Mouse (Mus musculus): Measurements from ENCODE around the gene Col6a6. TPM values are rescaled to one million over a fixed set of nuclear protein-coding genes. Genes with fewer than 3 reads are reported as not detected.

Col6a6 gene
- polyA plus RNA-seq, 1 experiment, result 0.13 TPM

DNA sequence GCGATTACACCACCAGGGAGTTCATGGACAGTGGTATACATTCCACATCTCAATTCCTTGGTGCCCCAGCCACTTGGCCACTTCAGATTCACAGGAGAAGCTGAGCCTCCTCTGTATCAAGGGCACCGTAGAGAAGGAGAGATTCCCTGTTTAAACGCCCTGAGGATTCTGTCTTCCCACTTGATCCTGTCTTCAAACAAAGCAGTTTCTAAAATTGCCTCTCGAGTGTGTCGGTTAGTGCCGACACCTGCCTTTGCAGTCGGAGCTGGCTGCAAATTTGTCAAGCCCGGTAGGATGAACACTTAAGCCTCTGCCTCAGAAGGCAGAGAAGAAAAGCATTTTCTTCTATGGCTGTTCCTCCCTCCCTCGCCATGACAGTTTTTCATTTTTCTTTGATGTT lies 134.9 kb downstream of the Col6a6 start:
- no peak for TF ChIP-seq CTCF (IDR thresholded peaks at IDR 0.05; ENCODE audit: extremely low read depth, insufficient read depth, insufficient read length, insufficient replicate concordance)
- TF ChIP-seq POLR2A (IDR thresholded peaks at IDR 0.05; ENCODE audit: low read depth, low read length), result no peak
- Histone ChIP-seq H3K36me3 (ENCODE audit: control insufficient read depth, insufficient read depth, low read length) (0 out of 2 replicates have a peak, but pooled peaks cover 1% of the 10 kb centered on the region), H3K4me1 (ENCODE audit: control insufficient read depth, insufficient read depth, insufficient read length) (no peaks in the 10 kb centered on the region; the same call in 1 of the 2 replicates), H3K4me3 (ENCODE audit: extremely low read depth, insufficient read depth, insufficient read length) (no peak overlapping the region), H3K27ac (ENCODE audit: insufficient read depth, low read length) (no peak overlapping the region), H3K27me3 (ENCODE audit: control insufficient read depth, insufficient read depth, low read length) (no peaks in the 10 kb centered on the region)
- DNase-seq (ENCODE audit: low read depth in 1 of 2, low spot score in 2 of 2), result no peak
- WGBS, result 93% methylated on average over 9 of the region's 9 CpGs

GRCm38 (mm10) chr9:105692472-105692871 lies 135.5 kb downstream of the Col6a6 start:
- H3K4me3 ChIP-seq (ENCODE audit: extremely low read depth, insufficient read depth, insufficient read length), result no peak overlapping the region
- TF ChIP-seq POLR2A (IDR thresholded peaks at IDR 0.05; ENCODE audit: low read depth, low read length) (no peak), CTCF (IDR thresholded peaks at IDR 0.05; ENCODE audit: extremely low read depth, insufficient read depth, insufficient read length, insufficient replicate concordance) (no peak)
- no peak for DNase-seq (ENCODE audit: low read depth in 1 of 2, low spot score in 2 of 2)
- H3K36me3 ChIP-seq (ENCODE audit: control insufficient read depth, insufficient read depth, low read length), result peaks cover 3% of the 10 kb centered on the region
- no peaks in the 10 kb centered on the region for H3K27me3 ChIP-seq (ENCODE audit: control insufficient read depth, insufficient read depth, low read length)
- no peak overlapping the region for H3K27ac ChIP-seq (ENCODE audit: insufficient read depth, low read length)
- no peaks in the 10 kb centered on the region; the same call in 1 of the 2 replicates for H3K4me1 ChIP-seq (ENCODE audit: control insufficient read depth, insufficient read depth, insufficient read length)
- 98% methylated on average over 14 of the region's 14 CpGs for WGBS

DNA sequence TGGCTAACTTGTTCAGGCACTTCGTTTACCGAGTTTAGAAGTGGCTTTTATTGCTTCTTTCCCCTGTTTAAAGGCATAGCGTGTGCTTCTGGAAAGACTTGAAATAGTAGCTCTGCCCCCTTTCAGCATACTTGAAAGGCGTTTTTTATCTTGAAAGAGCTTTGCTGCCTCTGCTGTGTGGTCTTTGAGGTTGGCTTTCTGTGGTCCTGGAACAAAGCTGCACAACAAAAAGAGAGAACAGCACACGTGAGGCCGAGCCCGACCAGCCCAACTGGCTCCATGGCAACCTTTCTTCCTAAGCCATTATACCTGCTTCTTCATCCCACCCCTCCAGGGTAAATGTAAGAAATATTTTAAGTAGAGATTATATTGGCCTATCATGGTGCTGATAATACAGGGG lies 138.5 kb downstream of the Col6a6 start:
- peaks cover 19% of the 10 kb centered on the region for H3K36me3 ChIP-seq (ENCODE audit: control insufficient read depth, insufficient read depth, low read length)
- H3K4me1 ChIP-seq (ENCODE audit: control insufficient read depth, insufficient read depth, insufficient read length), result no peaks in the 10 kb centered on the region; the same call in 1 of the 2 replicates
- no peak overlapping the region for H3K4me3 ChIP-seq (ENCODE audit: extremely low read depth, insufficient read depth, insufficient read length)
- DNase-seq (ENCODE audit: low read depth in 1 of 2, low spot score in 2 of 2), result peak in 1 of 2 experiments; percentile 4
- no peak for TF ChIP-seq CTCF (IDR thresholded peaks at IDR 0.05; ENCODE audit: extremely low read depth, insufficient read depth, insufficient read length, insufficient replicate concordance)
- TF ChIP-seq POLR2A (IDR thresholded peaks at IDR 0.05; ENCODE audit: low read depth, low read length), result no peak
- no peaks in the 10 kb centered on the region for H3K27me3 ChIP-seq (ENCODE audit: control insufficient read depth, insufficient read depth, low read length)
- no peak overlapping the region for H3K27ac ChIP-seq (ENCODE audit: insufficient read depth, low read length)
- 79% methylated on average over 7 of the region's 7 CpGs for WGBS

- TF ChIP-seq POLR2A (IDR thresholded peaks at IDR 0.05; ENCODE audit: low read depth, low read length) (no peak), CTCF (IDR thresholded peaks at IDR 0.05; ENCODE audit: extremely low read depth, insufficient read depth, insufficient read length, insufficient replicate concordance) (no peak)
- H3K27me3 ChIP-seq (ENCODE audit: control insufficient read depth, insufficient read depth, low read length), result no peaks in the 10 kb centered on the region
- H3K4me1 ChIP-seq (ENCODE audit: control insufficient read depth, insufficient read depth, insufficient read length), result no peaks in the 10 kb centered on the region; the same call in 1 of the 2 replicates
- peaks cover 39% of the 10 kb centered on the region for H3K36me3 ChIP-seq (ENCODE audit: control insufficient read depth, insufficient read depth, low read length)
- 97% methylated on average over 13 of the region's 13 CpGs for WGBS
- no peak overlapping the region for H3K4me3 ChIP-seq (ENCODE audit: extremely low read depth, insufficient read depth, insufficient read length)
- DNase-seq (ENCODE audit: low read depth in 1 of 2, low spot score in 2 of 2), result no peak
- no peak overlapping the region for H3K27ac ChIP-seq (ENCODE audit: insufficient read depth, low read length)
These were observed 143.3 kb downstream of the Col6a6 start for GRCm38 (mm10) chr9:105684549-105685165.

GRCm38 (mm10) chr9:105681386-105681785 lies 146.6 kb downstream of the Col6a6 start:
- H3K27ac ChIP-seq (ENCODE audit: insufficient read depth, low read length), result no peak overlapping the region
- peaks cover 45% of the 10 kb centered on the region for H3K36me3 ChIP-seq (ENCODE audit: control insufficient read depth, insufficient read depth, low read length)
- 95% methylated on average over 7 of the region's 7 CpGs for WGBS
- H3K4me1 ChIP-seq (ENCODE audit: control insufficient read depth, insufficient read depth, insufficient read length), result no peaks in the 10 kb centered on the region
- no peaks in the 10 kb centered on the region for H3K27me3 ChIP-seq (ENCODE audit: control insufficient read depth, insufficient read depth, low read length)
- DNase-seq (ENCODE audit: low read depth in 1 of 2, low spot score in 2 of 2), result no peak
- H3K4me3 ChIP-seq (ENCODE audit: extremely low read depth, insufficient read depth, insufficient read length), result no peak overlapping the region
- TF ChIP-seq CTCF (IDR thresholded peaks at IDR 0.05; ENCODE audit: extremely low read depth, insufficient read depth, insufficient read length, insufficient replicate concordance) (no peak), POLR2A (IDR thresholded peaks at IDR 0.05; ENCODE audit: low read depth, low read length) (no peak)

- Histone ChIP-seq H3K27ac (ENCODE audit: insufficient read depth, low read length) (no peak overlapping the region), H3K36me3 (ENCODE audit: control insufficient read depth, insufficient read depth, low read length) (peaks cover 40% of the 10 kb centered on the region), H3K4me3 (ENCODE audit: extremely low read depth, insufficient read depth, insufficient read length) (no peak overlapping the region), H3K4me1 (ENCODE audit: control insufficient read depth, insufficient read depth, insufficient read length) (no peaks in the 10 kb centered on the region), H3K27me3 (ENCODE audit: control insufficient read depth, insufficient read depth, low read length) (no peaks in the 10 kb centered on the region)
- no peak for DNase-seq (ENCODE audit: low read depth in 1 of 2, low spot score in 2 of 2)
- 94% methylated on average over 11 of the region's 11 CpGs for WGBS
- TF ChIP-seq POLR2A (IDR thresholded peaks at IDR 0.05; ENCODE audit: low read depth, low read length) (no peak), CTCF (IDR thresholded peaks at IDR 0.05; ENCODE audit: extremely low read depth, insufficient read depth, insufficient read length, insufficient replicate concordance) (no peak)
These were observed 152.0 kb downstream of the Col6a6 start for GRCm38 (mm10) chr9:105675941-105676340.

DNA sequence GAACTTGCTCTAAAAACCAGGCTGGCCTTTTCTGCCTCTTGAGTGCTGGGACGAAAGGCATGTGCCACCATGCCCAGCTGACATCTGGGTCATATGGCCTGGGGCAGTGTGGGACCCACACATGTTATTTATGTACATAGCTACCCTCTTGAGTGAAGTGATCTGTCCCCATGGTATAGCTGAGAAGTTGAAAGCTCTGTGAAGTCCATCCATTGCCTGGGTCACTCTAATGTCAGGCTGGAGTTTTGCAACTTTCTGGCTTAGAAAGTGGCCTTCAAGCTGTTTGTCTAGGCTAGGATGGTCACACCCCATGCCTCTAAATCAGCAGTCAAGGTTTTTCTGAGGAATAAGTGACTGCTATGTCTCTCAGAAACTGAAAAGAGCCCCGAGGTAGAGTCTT lies 155.9 kb downstream of the Col6a6 start:
- TF ChIP-seq POLR2A (IDR thresholded peaks at IDR 0.05; ENCODE audit: low read depth, low read length) (no peak), CTCF (IDR thresholded peaks at IDR 0.05; ENCODE audit: extremely low read depth, insufficient read depth, insufficient read length, insufficient replicate concordance) (no peak)
- H3K36me3 ChIP-seq (ENCODE audit: control insufficient read depth, insufficient read depth, low read length), result peaks cover 41% of the 10 kb centered on the region
- no peak for DNase-seq (ENCODE audit: low read depth in 1 of 2, low spot score in 2 of 2)
- no peaks in the 10 kb centered on the region for H3K4me1 ChIP-seq (ENCODE audit: control insufficient read depth, insufficient read depth, insufficient read length)
- WGBS, result 88% methylated on average over 2 of the region's 2 CpGs
- H3K27me3 ChIP-seq (ENCODE audit: control insufficient read depth, insufficient read depth, low read length), result no peaks in the 10 kb centered on the region
- H3K27ac ChIP-seq (ENCODE audit: insufficient read depth, low read length), result no peak overlapping the region
- H3K4me3 ChIP-seq (ENCODE audit: extremely low read depth, insufficient read depth, insufficient read length), result no peak overlapping the region
